In the genomic region with DNA sequence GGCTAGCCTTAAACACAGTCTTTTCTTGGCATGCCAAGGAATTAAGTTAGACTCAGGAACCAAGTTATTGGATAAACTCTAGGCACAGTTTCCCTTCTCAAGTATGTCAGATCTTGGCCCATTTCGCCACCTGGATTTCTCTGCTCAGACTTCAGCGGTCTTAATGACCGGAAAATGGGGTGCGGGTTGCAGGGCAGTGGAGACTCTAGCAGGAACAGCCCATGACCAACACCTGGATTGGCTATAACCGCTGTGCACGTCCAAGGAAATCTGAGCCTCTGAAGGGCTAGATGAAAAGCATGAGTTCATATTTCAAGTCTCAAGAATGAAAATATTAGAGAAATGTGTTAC, we compare ENCODE assay signal across 8 mouse cellular contexts.
DNase-seq lines count a peak whose midpoint lies in the region; ATAC-seq and TF ChIP-seq lines count a peak whose summit lies in the region.

No protein-coding gene starts in this region.

- TF ChIP-seq CTCF in spleen, adult 2 months (IDR thresholded peaks at IDR 0.05; ENCODE audit: extremely low read depth, insufficient read depth, insufficient read length, insufficient replicate concordance): no peak
- TF ChIP-seq CTCF in small intestine, adult 2 months (IDR thresholded peaks at IDR 0.05; ENCODE audit: extremely low read depth, insufficient read length, insufficient replicate concordance, low read depth, low read length): no peak

- no peak overlapping the region for H3K27ac ChIP-seq in spleen, adult 2 months (ENCODE audit: insufficient read depth, low read length)
- peak overlapping the region; percentile 86 for H3K27ac ChIP-seq in forebrain, embryonic 15.5 days (replicated peaks)
- peak overlapping the region; percentile 92 for H3K27ac ChIP-seq in limb, embryonic 14.5 days (replicated peaks; ENCODE audit: low read depth, low read length)
- peak overlapping the region; percentile 71 for H3K27ac ChIP-seq in small intestine, adult 2 months (ENCODE audit: insufficient read depth, low read depth, low read length)

- H3K9me3 ChIP-seq in forebrain, embryonic 15.5 days: no peaks in the 10 kb centered on the region
- no peaks in the 10 kb centered on the region for H3K9me3 ChIP-seq in limb, embryonic 14.5 days (ENCODE audit: control insufficient read depth, low read length)

- peak overlapping the region; percentile 61; the same call in 1 of the 2 replicates for H3K4me3 ChIP-seq in spleen, adult 2 months (ENCODE audit: extremely low read depth, insufficient read depth, insufficient read length)
- H3K4me3 ChIP-seq in forebrain, embryonic 15.5 days: peak overlapping the region; percentile 63
- H3K4me3 ChIP-seq in limb, embryonic 14.5 days (replicated peaks; ENCODE audit: low read length): peak overlapping the region; percentile 85
- peak overlapping the region; percentile 84 for H3K4me3 ChIP-seq in small intestine, adult 2 months (ENCODE audit: low read depth, low read length)

- peaks cover 13% of the 10 kb centered on the region for H3K4me1 ChIP-seq in spleen, adult 2 months (ENCODE audit: control insufficient read depth, insufficient read depth, insufficient read length)
- peaks cover 43% of the 10 kb centered on the region for H3K4me1 ChIP-seq in forebrain, embryonic 15.5 days
- H3K4me1 ChIP-seq in limb, embryonic 14.5 days (ENCODE audit: control insufficient read depth, insufficient read depth, low read length): peaks cover 48% of the 10 kb centered on the region
- H3K4me1 ChIP-seq in small intestine, adult 2 months (ENCODE audit: control insufficient read depth, insufficient read depth, insufficient read length, low read length): peaks cover 5% of the 10 kb centered on the region

- H3K4me2 ChIP-seq in forebrain, embryonic 15.5 days (replicated peaks): peak overlapping the region; percentile 80
- peak overlapping the region; percentile 77 for H3K4me2 ChIP-seq in limb, embryonic 14.5 days (replicated peaks; ENCODE audit: low read depth, low read length, severe bottlenecking)

- WGBS in spleen, adult 2 months: 62% methylated on average over 6 of the region's 6 CpGs
- WGBS in forebrain, embryonic 15.5 days: 5% methylated on average over 6 of the region's 6 CpGs
- WGBS in limb, embryonic 14.5 days: 3% methylated on average over 6 of the region's 6 CpGs
- 17% methylated on average over 6 of the region's 6 CpGs for WGBS in small intestine, adult 2 months

- no peaks in the 10 kb centered on the region for H3K27me3 ChIP-seq in spleen, adult 2 months (ENCODE audit: control insufficient read depth, insufficient read depth, low read length)
- no peaks in the 10 kb centered on the region for H3K27me3 ChIP-seq in forebrain, embryonic 15.5 days
- no peaks in the 10 kb centered on the region for H3K27me3 ChIP-seq in limb, embryonic 14.5 days (ENCODE audit: control insufficient read depth, insufficient read depth, low read length)
- H3K27me3 ChIP-seq in small intestine, adult 2 months (ENCODE audit: control insufficient read depth, insufficient read depth, low read length): no peaks in the 10 kb centered on the region; the same call in 1 of the 2 replicates

- no peak for ATAC-seq in forebrain, embryonic 15.5 days (replicated peaks)
- no peak for ATAC-seq in limb, embryonic 14.5 days (ENCODE audit: low FRiP score, low read depth)

- TF ChIP-seq POLR2A in spleen, adult 2 months (IDR thresholded peaks at IDR 0.05; ENCODE audit: low read depth, low read length): no peak
- TF ChIP-seq POLR2A in limb, embryonic 14.5 days (IDR thresholded peaks at IDR 0.05; ENCODE audit: borderline replicate concordance, extremely low read depth, insufficient read depth, insufficient read length): no peak
- TF ChIP-seq POLR2A in small intestine, adult 2 months (IDR thresholded peaks at IDR 0.05; ENCODE audit: low read depth, low read length): no peak

- no peak for DNase-seq in spleen, adult 2 months (ENCODE audit: low read depth in 1 of 2, low spot score in 2 of 2)
- DNase-seq in spleen, postnatal 10 days (ENCODE audit: low spot score in 2 of 2): no peak
- peak; percentile 49 for DNase-seq in limb, embryonic 14.5 days (ENCODE audit: low spot score)
- no peak for DNase-seq in spleen, adult 18-20 months
- DNase-seq in right cerebral cortex, postnatal 25 days: no peak
- DNase-seq in retina, postnatal 1 day: no peak

- peak overlapping the region; percentile 62; the same call in 1 of the 2 replicates for H3K9ac ChIP-seq in forebrain, embryonic 15.5 days (replicated peaks)
- peak overlapping the region; percentile 90 for H3K9ac ChIP-seq in limb, embryonic 14.5 days (ENCODE audit: low read depth, low read length, severe bottlenecking)

- H3K36me3 ChIP-seq in spleen, adult 2 months (ENCODE audit: control insufficient read depth, insufficient read depth, low read length): no peaks in the 10 kb centered on the region; the same call in 1 of the 2 replicates
- no peaks in the 10 kb centered on the region for H3K36me3 ChIP-seq in forebrain, embryonic 15.5 days
- H3K36me3 ChIP-seq in limb, embryonic 14.5 days (ENCODE audit: control insufficient read depth, insufficient read depth, low read length): peaks cover 20% of the 10 kb centered on the region; the same call in 1 of the 2 replicates
- H3K36me3 ChIP-seq in small intestine, adult 2 months (ENCODE audit: control insufficient read depth, insufficient read depth, low read length): no peaks in the 10 kb centered on the region
